Mouse (Mus musculus) midbrain, embryonic 13.5 days (tissue): ENCODE data around the gene Padi2. TPM values are rescaled to one million over a fixed set of nuclear protein-coding genes. Genes with fewer than 3 reads are reported as not detected.
A peak's percentile ranks its signal among the peaks of the same experiment; 100 is the strongest.

Experiments used
- ATAC-seq: fragments of 200-750 bp; cut with Nextera tagmentation; 2 replicates; pipeline ENCODE4 v1.8.0; 2017; ENCODE audit warnings: mild to moderate bottlenecking, moderate TSS enrichment, moderate library complexity
- H3K27ac ChIP-seq: fragments of 300-500 bp; sonication (generic); 2 replicates; pipeline ENCODE4 v1.5.1; 2015; ENCODE audit warnings: inconsistent platforms, mild to moderate bottlenecking, moderate library complexity
- H3K27me3 ChIP-seq: fragments of 300-500 bp; sonication (generic); 2 replicates; pipeline ENCODE4 v1.6.1; 2015; ENCODE audit warnings: mild to moderate bottlenecking, inconsistent platforms
- H3K36me3 ChIP-seq: fragments of 300-500 bp; sonication (generic); 2 replicates; pipeline ENCODE4 v1.6.1; 2015; ENCODE audit warnings: mild to moderate bottlenecking, inconsistent platforms
- H3K4me1 ChIP-seq: fragments of 300-500 bp; sonication (generic); replicated peaks from 2 replicates; pipeline ENCODE4 v1.6.1; 2015; ENCODE audit warnings: inconsistent platforms
- H3K4me2 ChIP-seq: fragments of 300-500 bp; sonication (generic); replicated peaks from 2 replicates; pipeline ENCODE4 v1.6.1; 2015; ENCODE audit warnings: moderate library complexity, mild to moderate bottlenecking, inconsistent platforms
- H3K4me3 ChIP-seq: fragments of 300-500 bp; sonication (generic); replicated peaks from 2 replicates; pipeline ENCODE4 v1.5.1; 2015; ENCODE audit warnings: mild to moderate bottlenecking, inconsistent platforms
- H3K9ac ChIP-seq: fragments of 300-500 bp; sonication (generic); replicated peaks from 2 replicates; pipeline ENCODE4 v1.6.1; 2015; ENCODE audit warnings: mild to moderate bottlenecking, inconsistent platforms
- H3K9me3 ChIP-seq: fragments of 300-500 bp; sonication (generic); 2 replicates; pipeline ENCODE4 v1.6.1; 2016; ENCODE audit warnings: mild to moderate bottlenecking, inconsistent platforms
- WGBS: fragments of 180-500 bp; shearing (Covaris S2); methylation state at CpG from one replicate; pipeline ENCODE4 v1.1.7; 2015; 5-methylcytosine and 5-hydroxymethylcytosine counted together
- polyA plus RNA-seq: library from polyadenylated mRNA; unstranded; fragments of >200 nt; fragmentation: Nextera tagmentation; extraction: Ambion mirVana; gene quantifications from 2 replicates; pipeline ENCODE4 v1.2.1, GENCODE M21; 2015

Padi2 gene
- polyA plus RNA-seq, 1 experiment from 2014 or later = 0.93 TPM

DNA sequence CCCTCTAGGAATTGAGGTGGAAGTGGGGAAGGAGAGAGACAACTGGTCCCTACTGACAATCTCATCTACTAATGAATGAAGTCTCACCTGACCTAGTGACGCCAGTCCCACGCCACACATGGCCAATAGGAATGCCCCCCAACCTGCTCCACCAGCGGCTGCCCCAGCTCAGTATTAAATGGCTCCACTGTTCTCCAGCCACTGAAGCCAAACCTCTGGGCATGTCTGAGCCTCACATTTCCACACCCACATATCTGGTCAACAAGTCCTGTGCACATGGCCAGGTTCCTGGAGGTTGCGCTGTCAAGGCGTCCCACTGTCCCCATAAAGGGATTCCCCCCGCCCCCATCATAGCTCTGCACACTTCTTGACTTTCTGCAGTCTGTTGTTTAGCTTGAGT, 78.4 kb downstream of the Padi2 start:
- ATAC-seq = no peak
- H3K4me1 ChIP-seq = peaks cover 40% of the 10 kb centered on the region
- no peak overlapping the region for H3K4me3 ChIP-seq
- 91% methylated on average over 6 of the region's 6 CpGs for whole genome bisulfite sequencing
- H3K27me3 ChIP-seq = no peaks in the 10 kb centered on the region
- no peak overlapping the region for H3K4me2 ChIP-seq
- H3K36me3 ChIP-seq = peaks cover 20% of the 10 kb centered on the region
- H3K27ac ChIP-seq = no peak overlapping the region
- H3K9ac ChIP-seq = no peak overlapping the region
- no peaks in the 10 kb centered on the region for H3K9me3 ChIP-seq

DNA sequence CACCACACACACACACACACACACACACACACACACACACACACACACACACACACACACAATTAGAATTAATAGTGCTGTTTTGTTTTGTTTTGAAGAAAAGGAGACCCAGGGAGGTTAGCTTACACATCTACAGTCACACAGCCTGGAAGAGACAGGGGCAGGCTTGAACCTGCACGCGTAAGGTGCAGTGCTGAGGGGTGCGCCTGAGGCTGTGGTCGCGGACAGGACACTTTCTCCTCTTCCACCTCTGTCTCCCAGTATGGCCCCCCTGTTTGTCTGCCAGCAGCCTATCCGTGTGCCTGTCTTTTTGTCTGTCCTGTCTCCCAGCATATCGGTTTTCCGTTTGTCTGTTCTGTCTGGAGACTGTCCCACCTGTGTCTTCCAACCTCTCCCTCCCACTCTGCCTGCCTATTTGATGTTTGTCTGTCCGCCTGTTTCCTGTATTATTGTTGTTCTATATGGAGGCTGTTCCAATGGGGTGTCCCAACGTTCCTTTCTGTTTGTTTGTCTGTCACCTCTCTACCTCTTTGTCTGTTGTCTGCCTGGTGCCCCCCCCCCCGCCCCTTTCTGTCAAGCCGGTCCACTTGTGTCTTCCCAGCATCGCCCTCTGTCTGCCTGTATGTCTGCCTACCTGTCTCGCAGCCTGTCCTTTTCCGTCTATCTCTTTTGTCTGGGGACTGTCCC, 80.0 kb downstream of the Padi2 start:
- H3K4me3 ChIP-seq = peak overlapping the region; percentile 91
- H3K36me3 ChIP-seq = peaks cover 14% of the 10 kb centered on the region
- 29% methylated on average over 15 of the region's 15 CpGs for WGBS
- H3K9ac ChIP-seq = peak overlapping the region; percentile 97
- ATAC-seq = peak; percentile 11
- H3K27ac ChIP-seq = peak overlapping the region; percentile 87
- H3K9me3 ChIP-seq = no peaks in the 10 kb centered on the region
- H3K4me1 ChIP-seq = peaks cover 49% of the 10 kb centered on the region
- H3K4me2 ChIP-seq = peak overlapping the region; percentile 83
- no peaks in the 10 kb centered on the region for H3K27me3 ChIP-seq

DNA sequence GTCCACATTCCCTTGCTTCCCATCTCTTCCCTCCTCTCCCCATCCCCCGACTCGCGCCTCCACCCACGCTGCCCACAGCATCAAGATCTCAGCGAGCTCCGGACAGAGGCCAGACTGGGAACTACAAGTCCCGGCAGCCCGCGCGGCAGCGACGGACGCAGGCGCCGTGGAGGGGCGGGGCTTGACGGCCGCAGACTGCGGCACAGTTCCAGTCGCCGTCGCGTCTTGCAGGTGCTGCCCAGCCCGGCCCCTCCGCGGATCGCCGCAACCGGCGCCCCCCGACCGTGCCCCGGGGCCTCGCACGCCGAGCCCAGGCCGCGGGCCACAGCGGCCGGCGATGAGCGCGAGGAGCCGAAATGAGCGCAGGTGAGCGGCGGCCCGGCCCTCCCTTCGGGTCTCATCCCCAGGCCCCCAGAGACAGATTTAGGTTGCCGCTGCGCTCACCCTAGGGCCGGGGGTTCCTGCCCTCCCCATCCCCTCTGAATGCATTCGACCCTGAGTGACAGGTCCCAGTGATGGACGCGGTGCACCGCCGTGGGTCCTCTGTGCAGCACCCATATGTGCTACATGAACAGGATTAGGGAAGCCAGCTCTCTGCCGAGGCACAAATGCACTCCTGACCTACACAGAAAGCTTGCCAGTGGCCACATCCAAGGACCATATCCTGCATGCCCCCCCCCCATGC, 80.7 kb downstream of the Padi2 start, which contains the start of gene Atp13a2:
TSS of gene Atp13a2 (plus strand) at position 163 of the 685 bp plus-strand sequence.
- Histone ChIP-seq H3K27me3 (no peaks in the 10 kb centered on the region), H3K4me3 (peak within 1 kb of the TSS; percentile 91), H3K9me3 (no peaks in the 10 kb centered on the region), H3K9ac (peak within 1 kb of the TSS; percentile 97), H3K4me2 (peak within 1 kb of the TSS; percentile 83), H3K27ac (peak within 1 kb of the TSS; percentile 87), H3K36me3 (peaks cover 17% of the 10 kb centered on the region), H3K4me1 (peaks cover 49% of the 10 kb centered on the region)
- ATAC-seq = peak; percentile 92
- 1% methylated on average over 58 of the region's 58 CpGs for WGBS

DNA sequence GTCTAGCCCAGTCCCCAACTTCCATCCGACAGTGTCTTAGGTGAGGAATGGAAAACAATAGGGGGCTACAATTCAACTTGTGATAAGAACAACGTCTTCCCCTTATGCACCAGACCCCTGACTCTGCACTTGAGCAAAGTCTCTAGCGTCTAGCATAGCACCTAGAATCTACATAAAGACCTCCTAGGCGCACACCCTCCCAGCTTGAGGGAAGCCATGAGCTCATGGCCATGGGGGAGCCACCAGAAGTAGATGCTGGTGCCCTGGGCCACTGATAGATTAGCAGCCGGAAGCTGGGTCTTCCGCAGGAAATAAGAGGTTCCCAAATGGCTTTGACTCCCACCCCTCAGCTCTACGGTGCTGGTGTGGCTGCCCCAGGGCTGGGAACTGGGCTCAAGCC, 81.3 kb downstream of the Padi2 start:
- 32% methylated on average over 7 of the region's 7 CpGs for WGBS
- H3K4me2 ChIP-seq = peak overlapping the region; percentile 83
- H3K4me1 ChIP-seq = peaks cover 49% of the 10 kb centered on the region
- H3K9ac ChIP-seq = peak overlapping the region; percentile 97
- ATAC-seq = peak; percentile 4; the same call in 1 of the 2 replicates
- peak overlapping the region; percentile 87; the same call in 1 of the 2 replicates for H3K27ac ChIP-seq
- H3K27me3 ChIP-seq = no peaks in the 10 kb centered on the region
- no peaks in the 10 kb centered on the region for H3K9me3 ChIP-seq
- H3K4me3 ChIP-seq = peak overlapping the region; percentile 91
- peaks cover 24% of the 10 kb centered on the region for H3K36me3 ChIP-seq

DNA sequence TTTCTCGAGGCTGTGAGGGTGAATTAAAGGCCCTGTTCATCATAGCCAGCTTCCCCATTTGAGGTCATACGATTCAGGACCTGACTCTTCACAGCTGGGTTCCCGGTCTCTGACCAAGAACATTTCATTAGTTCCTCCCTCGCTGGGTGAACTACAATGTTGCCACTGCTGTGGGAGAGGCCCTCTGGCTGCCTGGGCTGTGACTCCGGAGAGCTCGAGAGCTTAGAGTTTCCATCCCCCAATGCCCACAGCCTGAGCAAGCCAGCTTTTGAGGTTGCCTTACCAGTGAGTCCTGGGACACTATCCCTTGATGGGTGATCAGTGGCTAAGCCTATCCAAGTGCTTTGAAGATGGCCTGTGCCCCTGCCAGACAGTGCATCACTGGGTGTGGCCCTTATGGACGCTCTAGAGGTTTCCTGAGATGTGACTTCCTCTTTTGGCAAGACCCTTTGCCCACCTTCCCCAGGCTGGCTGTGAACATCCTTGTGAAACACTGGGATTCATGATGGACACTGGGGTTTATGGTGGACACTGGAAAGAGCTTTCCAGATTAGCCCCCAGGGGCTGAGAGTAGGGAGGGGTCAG, 82.7 kb downstream of the Padi2 start:
- Histone ChIP-seq H3K4me3 (peak overlapping the region; percentile 91), H3K4me2 (peak overlapping the region; percentile 83), H3K36me3 (peaks cover 36% of the 10 kb centered on the region), H3K27me3 (no peaks in the 10 kb centered on the region), H3K9me3 (no peaks in the 10 kb centered on the region), H3K27ac (no peak overlapping the region), H3K9ac (peak overlapping the region; percentile 97), H3K4me1 (peaks cover 41% of the 10 kb centered on the region)
- WGBS = 62% methylated on average over 7 of the region's 7 CpGs
- ATAC-seq = no peak

DNA sequence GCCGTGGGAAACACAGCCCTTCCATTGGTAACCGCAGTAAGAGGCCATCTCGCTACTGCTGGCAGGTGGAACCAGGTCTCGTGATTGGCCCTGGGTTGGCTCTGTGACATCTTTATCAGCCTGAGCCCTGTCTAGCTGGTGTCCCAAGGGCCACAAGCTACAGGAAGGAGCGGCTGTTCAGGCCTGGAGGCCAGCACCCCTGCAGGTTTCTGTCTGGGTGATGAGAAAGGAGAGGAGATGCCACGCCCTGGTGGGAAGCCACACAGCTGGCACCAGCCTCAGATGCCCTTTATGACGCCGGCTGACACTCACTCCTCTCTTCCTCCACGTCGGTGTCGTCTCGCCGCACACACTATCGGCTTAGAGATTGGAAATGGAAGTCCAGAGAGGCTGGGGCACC, 83.3 kb downstream of the Padi2 start:
- Histone ChIP-seq H3K9ac (no peak overlapping the region), H3K4me2 (no peak overlapping the region)

DNA sequence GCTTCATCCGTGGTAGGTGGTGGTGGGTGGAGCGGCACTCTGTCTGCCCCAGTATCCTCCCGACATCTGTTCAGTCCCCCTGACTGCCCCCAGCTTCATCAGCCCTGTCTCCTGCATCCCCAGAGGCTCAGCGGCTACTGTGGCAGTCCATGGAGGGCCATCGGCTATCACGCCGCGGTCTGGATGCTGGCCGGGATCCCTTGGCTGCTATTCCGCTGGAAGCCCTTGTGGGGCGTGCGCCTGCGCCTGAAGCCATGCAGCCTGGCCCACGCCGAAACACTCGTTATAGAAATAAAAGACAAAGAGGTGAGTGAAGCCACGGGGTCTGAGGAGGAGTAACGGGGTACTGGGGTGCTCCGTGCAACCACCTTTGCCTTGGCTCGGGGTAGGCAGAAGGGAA, 86.1 kb downstream of the Padi2 start:
- H3K4me1 ChIP-seq = peaks cover 32% of the 10 kb centered on the region
- H3K27me3 ChIP-seq = no peaks in the 10 kb centered on the region
- no peak overlapping the region for H3K27ac ChIP-seq
- H3K9ac ChIP-seq = no peak overlapping the region
- peaks cover 70% of the 10 kb centered on the region for H3K36me3 ChIP-seq
- WGBS = 84% methylated on average over 20 of the region's 20 CpGs
- H3K9me3 ChIP-seq = no peaks in the 10 kb centered on the region
- no peak overlapping the region for H3K4me3 ChIP-seq
- no peak overlapping the region for H3K4me2 ChIP-seq
- no peak for ATAC-seq

More for the DNA sequence above, 83.3 kb downstream of the Padi2 start:
- H3K36me3 ChIP-seq = peaks cover 43% of the 10 kb centered on the region
- WGBS = 88% methylated on average over 14 of the region's 14 CpGs
- no peaks in the 10 kb centered on the region for H3K9me3 ChIP-seq
- H3K27ac ChIP-seq = no peak overlapping the region
- ATAC-seq = no peak
- no peaks in the 10 kb centered on the region for H3K27me3 ChIP-seq
- H3K4me1 ChIP-seq = peaks cover 41% of the 10 kb centered on the region
- H3K4me3 ChIP-seq = no peak overlapping the region

DNA sequence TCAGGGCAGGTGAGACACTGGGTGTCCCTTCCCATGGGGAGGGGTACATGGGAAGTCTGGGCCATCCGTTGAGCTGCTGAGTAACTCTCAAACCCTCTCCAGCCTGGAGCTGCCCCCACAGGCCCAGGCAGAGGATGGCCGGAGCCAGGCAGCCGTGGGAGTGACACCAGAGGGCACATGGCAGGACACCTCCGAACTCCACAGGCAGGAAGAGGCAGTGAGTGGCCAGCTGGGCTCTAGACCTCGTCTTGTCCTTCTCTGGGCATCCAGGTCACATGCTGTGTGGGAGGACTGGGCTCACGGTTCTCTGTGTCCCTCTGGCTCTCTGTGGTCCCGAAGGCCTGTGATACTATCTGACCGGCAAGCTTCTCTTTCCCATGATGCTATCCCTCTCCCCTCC, 87.7 kb downstream of the Padi2 start:
- Histone ChIP-seq H3K27me3 (no peaks in the 10 kb centered on the region), H3K4me3 (no peak overlapping the region), H3K9me3 (no peaks in the 10 kb centered on the region), H3K4me1 (peaks cover 16% of the 10 kb centered on the region), H3K36me3 (peaks cover 85% of the 10 kb centered on the region), H3K27ac (no peak overlapping the region), H3K4me2 (no peak overlapping the region), H3K9ac (no peak overlapping the region)
- 91% methylated on average over 8 of the region's 8 CpGs for WGBS
- no peak for ATAC-seq

DNA sequence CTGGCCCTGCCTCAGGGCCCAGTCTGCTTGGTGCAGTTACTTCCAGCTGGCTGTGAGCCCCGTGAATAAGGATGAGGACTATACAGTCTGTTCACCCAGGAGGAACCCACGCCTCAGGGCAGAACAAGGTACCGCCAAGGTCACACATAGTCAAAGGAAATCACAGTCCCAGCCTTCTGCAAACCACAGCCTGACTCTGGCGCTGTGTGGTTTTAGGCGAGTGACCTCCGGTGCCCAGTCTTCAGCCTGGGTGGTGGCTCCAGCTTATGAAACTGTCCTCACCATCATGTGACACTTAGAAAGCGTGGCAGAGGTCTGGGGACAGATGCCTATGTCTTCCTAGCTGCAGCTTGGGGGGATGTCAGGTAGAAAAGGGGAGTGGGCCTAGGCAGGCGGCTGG, 89.7 kb downstream of the Padi2 start:
- ATAC-seq = no peak
- WGBS = 95% methylated on average over 8 of the region's 8 CpGs
- Histone ChIP-seq H3K36me3 (peaks cover 94% of the 10 kb centered on the region), H3K4me3 (no peak overlapping the region), H3K4me1 (no peaks in the 10 kb centered on the region), H3K9ac (no peak overlapping the region), H3K4me2 (no peak overlapping the region), H3K27ac (no peak overlapping the region), H3K27me3 (no peaks in the 10 kb centered on the region), H3K9me3 (no peaks in the 10 kb centered on the region)

DNA sequence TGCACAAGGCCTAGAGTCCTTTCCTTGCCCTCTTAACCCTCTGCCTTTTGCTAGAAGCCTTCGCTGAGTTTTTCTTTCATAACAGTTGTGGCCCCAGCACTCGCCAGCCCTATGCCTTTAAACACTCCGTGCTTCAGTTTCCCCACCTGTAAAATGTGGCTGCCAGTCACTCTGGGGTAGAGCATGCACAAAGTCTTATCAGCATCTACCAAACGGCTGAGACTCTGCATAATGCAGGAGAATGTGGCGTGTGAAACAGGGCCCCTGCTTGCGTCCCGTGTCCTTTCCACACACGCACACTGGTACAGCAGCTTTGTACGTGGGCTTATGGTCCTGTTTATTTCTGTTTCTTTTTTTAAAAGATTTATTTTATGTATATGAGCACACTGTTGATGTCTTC, 90.7 kb downstream of the Padi2 start:
- Histone ChIP-seq H3K4me3 (no peak overlapping the region), H3K9me3 (no peaks in the 10 kb centered on the region), H3K27ac (no peak overlapping the region), H3K9ac (no peak overlapping the region), H3K36me3 (peaks cover 98% of the 10 kb centered on the region), H3K4me1 (no peaks in the 10 kb centered on the region), H3K27me3 (no peaks in the 10 kb centered on the region), H3K4me2 (no peak overlapping the region)
- no peak for ATAC-seq
- 95% methylated on average over 9 of the region's 9 CpGs for WGBS
